Mouse (Mus musculus): ENCODE results near the gene Amd1.

Gene Amd1

GRCm38 (mm10) chr10:40302140-40302985 is at the start of gene Amd1:
Amd1 (minus strand) TSS chr10:40302186.
- peak; percentile 99 to 100 for DNase-seq (ENCODE audit: low spot score in 2 of 2)

GRCm38 (mm10) chr10:40351156-40351555 is 49.2 kb upstream of the Amd1 start:
- no peak for DNase-seq (ENCODE audit: low spot score in 2 of 2)

DNA sequence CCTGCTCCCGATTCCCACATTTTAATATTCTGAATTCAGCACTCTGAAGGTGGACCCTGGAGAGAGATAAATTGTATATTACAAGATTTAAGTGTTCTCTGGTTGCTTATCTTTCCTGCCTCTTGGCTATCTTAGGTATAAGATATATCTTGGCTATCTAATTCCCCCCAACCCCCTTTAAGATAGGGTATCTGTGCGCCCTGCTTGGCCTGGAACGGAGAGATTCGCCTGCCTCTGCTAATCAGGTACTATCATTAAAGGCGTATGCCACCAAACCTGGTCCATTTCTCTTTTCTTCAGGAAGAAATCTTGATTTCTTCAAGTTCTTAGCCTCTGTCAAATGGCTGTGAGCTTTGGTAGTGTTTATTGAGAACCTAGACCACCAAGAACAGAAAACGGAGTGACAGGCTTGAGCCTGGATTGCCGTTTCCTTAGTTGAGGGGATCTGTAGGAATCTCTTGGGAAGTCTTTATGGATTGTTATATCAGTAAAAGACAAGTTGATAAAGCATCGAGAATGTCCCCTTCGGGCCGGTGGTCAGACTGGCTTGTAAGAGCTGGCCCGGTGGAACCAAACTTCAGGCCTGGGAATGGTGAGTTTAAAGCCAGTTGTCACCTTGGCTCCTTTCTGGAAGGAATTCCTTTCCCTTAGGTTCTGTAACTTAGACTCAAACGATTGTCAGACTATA is 48.4 kb upstream of the Amd1 start:
- DNase-seq (ENCODE audit: low spot score in 2 of 2): no peak

DNA sequence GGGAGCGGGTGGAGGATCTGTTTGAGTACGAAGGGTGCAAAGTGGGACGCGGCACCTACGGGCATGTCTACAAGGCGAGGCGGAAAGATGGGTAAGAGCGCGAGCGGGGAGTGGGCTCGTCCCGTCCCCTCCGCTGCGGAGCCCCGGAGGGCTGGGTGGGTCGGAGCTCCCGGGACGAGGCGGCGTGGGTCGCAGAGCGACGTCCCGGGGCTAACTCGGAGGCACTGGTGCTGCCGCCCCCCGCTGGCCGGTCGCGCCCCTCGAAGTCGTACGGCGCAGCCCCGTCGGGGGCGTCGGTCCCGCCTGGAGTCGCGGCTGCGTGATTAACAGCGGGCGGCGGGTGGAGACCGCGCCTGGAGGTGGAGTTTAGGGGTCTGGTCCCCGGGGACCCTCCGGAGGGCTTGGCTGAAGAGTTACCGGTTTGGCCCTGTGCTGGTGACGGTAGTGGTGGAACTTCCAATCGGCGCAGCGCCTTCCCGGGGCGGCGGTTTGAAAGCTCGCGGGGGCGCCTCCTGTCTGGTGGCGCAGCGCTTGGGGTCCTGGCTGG is 47.7 kb upstream of the Amd1 start:
- peak; percentile 32 to 48 for DNase-seq (ENCODE audit: low spot score in 2 of 2)

- peak; percentile 96 for DNase-seq (ENCODE audit: low spot score in 2 of 2)
Observed at GRCm38 (mm10) chr10:40348566-40349536, 46.9 kb upstream of the Amd1 start.

- DNase-seq (ENCODE audit: low spot score in 2 of 2): no peak
Observed at GRCm38 (mm10) chr10:40347461-40347954, 45.5 kb upstream of the Amd1 start.

GRCm38 (mm10) chr10:40346776-40347403 is 44.9 kb upstream of the Amd1 start:
- DNase-seq (ENCODE audit: low spot score in 2 of 2): no peak

DNA sequence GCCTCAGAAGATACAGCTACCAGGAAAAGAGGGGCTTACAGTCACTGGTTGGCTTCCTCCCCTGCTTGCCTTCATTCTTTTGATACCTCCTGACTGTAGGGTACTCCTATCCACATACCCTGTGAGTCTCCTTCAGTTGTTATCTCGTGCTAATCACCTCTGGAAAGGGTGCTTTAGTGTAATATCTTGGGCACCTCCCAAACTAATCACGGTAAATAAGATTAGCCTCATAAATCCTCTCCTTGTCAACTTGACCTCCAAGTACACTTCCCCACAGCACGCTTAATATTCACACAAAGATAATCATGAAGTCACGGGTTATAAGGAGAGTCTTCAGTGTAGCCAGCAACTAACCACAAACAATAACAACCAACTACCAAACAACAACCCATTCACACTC is 40.0 kb upstream of the Amd1 start:
- DNase-seq (ENCODE audit: low spot score in 2 of 2): no peak

DNA sequence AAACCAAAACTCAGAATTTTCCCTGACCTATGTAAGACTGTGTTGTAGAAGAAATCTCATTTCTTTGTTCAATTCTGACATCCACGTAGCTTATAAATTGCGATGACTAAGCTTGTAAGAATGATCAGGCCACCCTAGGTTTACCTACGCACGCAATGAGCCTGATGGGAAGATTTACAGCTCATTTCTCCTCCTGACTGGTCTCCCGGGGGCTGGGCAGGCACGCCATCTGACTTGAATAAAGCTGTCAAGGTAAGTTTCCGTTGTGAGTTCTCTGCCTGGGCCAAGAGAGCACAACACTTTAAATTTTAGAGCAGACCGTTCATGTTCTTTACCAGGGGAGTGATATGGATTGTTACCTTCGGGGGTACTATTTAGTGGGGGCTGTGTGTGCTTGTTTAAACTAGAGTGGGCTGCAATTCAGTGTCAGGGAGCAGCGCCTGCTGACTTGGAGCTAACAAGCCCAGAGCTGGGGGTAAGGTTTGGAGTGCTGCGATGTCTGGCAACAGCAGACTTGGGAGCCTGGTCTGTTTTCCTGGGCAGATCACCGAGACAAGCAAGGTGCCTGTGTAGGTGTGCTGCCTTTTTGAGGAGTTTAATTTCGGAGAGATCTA is 37.5 kb upstream of the Amd1 start, which contains the start of gene Cdk19:
Gene Cdk19 (plus strand): TSS at position 214 of the 614 bp plus-strand sequence.
- no peak for DNase-seq (ENCODE audit: low spot score in 2 of 2)

DNA sequence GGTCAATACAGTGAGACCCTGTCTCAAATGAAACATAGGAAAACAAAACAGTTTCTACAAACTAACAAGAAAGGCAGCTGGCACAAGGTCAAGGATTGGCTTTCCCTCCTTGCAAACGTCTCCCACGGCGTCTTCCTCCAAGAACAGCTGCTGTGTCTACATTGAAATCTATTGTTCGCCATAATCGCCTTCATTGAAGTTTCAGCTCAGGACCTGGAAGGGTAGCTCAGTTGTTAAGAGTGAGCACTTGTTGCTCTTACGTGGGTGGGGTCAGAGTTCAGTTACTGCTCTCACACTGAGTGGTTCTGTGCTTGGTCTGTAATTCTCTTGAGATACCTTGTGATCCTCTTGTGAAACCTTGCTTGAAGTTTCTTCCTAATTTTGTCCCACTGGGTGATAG is 30.9 kb upstream of the Amd1 start:
- no peak for DNase-seq (ENCODE audit: low spot score in 2 of 2)

- no peak for DNase-seq (ENCODE audit: low spot score in 2 of 2)
Observed at GRCm38 (mm10) chr10:40330262-40330661, 28.3 kb upstream of the Amd1 start.

DNA sequence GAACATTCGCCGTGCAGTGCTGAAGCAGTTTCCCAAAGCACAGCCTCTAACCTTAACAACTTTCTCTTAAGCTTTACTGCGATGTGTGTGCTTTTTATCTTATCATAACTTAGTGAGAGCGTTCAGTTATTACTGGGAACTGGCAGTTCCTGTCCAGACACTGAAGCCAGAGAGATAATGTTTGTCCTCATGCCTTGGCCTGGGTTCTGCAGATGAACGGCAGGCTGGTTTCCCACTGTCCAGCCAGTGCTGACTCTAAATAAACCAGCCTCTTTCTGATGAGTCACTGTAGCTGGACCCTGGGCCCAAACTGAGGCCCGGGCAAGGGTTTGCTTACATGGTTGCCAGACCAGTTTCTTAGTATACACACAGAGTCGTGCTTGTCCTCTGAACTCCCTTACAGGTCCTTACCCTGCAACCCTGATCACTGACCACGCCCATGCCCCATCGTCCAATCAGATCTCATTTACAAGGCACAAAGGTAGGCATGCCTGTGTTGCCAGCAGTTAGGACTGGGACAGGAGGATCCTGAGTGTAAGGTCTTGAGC is 26.1 kb upstream of the Amd1 start:
- no peak for DNase-seq (ENCODE audit: low spot score in 2 of 2)

DNA sequence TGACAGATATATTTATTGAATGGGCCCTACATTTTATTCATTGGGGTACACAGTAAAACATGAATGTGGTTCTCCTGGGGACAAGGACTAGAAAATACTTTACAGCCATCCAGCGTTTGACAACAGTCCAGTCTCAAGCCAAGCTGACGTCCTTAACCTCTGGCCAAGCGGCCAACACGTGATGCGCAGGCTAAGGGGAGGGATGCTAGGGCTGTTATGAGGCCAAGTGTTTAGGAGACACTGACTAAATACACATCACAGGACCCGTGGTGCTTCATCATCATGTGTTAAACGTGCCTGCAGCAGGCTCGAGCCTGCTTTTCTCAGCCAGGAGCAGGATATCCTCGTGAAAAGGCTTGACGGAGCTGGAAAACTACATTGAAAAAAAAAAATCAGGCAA is 18.3 kb upstream of the Amd1 start:
- DNase-seq (ENCODE audit: low spot score in 2 of 2): no peak

- no peak for DNase-seq (ENCODE audit: low spot score in 2 of 2)
Observed at GRCm38 (mm10) chr10:40316841-40317585, 15.0 kb upstream of the Amd1 start.

- DNase-seq (ENCODE audit: low spot score in 2 of 2): no peak
Observed at GRCm38 (mm10) chr10:40312781-40313180, 10.8 kb upstream of the Amd1 start.

DNA sequence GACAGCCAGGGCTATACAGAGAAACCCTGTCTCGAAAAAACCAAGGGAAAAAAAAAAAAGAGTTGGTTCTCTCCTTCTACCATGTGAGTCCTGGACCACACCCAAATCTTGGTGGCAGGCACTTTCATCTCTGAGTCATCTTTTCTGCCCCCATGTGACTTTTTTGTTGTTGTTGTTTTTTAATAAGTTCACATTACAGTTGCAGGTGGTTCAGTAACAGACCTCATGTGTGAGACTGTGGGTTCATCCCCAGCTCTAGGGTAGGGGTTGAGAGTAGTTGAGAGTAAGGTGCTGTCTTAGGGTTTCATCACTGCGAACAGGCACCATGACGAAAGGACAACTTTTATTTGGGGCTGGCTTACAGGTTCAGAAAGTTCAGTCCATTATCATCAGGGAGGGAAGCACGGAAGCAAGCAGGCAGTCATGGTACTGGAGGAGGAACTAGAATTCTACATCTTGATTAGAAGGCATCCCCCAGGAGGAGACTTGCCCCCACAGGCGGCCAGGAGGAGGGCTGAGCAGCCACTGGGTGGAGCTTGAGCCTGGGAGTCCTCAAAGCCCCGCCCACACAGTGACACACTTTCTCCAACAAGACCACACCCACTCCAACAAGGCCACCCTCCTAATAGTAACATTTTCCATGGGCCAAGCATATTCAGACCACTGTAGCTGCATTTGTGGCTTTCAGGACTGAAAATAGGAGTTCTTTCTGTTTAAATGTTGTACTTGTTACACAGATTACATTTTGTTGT is 8.1 kb upstream of the Amd1 start:
- no peak for DNase-seq (ENCODE audit: low spot score in 2 of 2)

DNA sequence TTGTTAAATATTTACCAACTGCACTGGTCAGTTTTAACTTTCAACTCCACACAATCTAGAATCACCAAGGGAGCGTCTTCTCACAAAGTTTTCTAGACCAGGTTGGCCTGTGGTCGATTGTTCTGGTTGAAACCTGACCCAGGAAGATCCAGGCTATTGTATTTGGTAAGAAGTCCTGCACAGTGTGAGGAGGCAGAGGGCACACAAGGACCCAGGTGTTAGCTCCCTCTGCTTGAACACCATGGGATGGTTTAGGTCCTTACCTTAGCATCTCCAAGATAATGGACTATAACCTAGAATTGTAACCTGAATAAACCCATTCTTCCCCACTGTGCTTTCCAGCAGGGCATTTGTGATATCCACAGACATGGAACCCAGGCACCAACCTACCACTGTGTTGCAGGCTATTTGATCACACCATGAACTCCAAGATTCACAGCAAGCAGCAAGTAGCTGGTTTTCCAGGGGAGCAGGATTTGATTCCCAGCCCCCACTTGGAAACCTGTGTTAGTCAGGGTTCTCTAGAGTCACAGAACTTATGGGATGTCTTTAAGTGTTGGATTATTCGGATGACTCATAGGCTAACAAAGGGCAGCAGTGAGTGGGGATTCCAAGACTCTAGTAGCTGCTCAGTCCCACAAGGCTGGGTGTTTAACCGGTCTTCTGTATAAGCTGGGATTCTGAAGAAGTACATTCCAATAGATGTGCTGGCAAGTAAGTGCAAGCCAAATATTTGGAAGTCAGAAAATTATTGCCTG is 6.0 kb upstream of the Amd1 start:
- DNase-seq (ENCODE audit: low spot score in 2 of 2): no peak

DNA sequence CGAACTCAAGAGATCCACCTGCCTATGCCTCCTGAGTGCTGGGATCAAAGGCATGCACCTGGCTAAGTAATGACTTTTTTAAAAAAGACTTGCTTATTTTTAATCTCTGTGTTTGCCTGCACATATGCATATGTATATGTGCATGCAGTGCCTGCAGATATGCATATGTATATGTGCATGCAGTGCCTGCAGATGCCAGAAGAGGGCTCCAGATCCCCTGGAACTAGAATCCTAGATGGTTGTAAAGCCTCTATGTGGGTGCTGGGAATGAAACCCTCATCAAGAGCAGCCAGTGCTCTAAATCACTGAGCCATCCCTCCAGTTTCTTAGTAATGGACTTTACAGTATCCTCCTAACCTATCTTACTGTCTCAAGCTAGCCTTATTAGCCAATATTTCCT is 4.0 kb upstream of the Amd1 start:
- no peak for DNase-seq (ENCODE audit: low spot score in 2 of 2)
